Mouse (Mus musculus): Measurements from ENCODE around the gene Tagln2.

DNA sequence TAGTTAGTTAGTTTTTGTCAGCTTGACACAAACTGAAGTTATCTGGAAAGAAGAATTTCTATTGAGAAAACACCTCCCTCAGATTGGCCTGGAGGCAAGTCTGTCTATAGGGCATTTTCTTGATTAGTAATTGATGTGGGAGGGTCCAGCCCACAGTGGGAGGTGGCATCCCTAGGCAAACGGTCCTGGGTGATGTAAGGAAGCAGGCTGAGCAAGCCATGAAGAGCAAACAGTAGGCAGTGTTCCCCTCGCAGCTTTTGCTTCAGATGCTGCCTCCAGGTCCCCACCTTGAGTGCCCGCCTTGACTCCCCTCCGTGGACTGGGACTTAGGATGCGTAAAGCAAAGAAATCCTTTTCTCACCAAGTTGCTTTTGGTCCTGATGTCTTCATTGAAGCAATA, 9.4 kb downstream of the Tagln2 start:
- TF ChIP-seq POU5F1 (IDR thresholded peaks at IDR 0.05; ENCODE audit: borderline replicate concordance, low read length) (no peak), CTCF (conservative IDR thresholded peaks at IDR 0.05; ENCODE audit: low read length) (no peak), NANOG (IDR thresholded peaks at IDR 0.05; ENCODE audit: borderline replicate concordance, low read length) (no peak)
